Mouse (Mus musculus) c-Kit-positive CD71-negative TER-119-negative erythroid progenitor cells, embryonic 14.5 days (primary cell): Measurements from ENCODE around the gene Cxcr5.

Experiments
- DNase-seq: peaks from one replicate; pipeline ENCODE4 v3.0.0-alpha.2; 2013; ENCODE audit warnings: low read depth

Cxcr5 gene

DNA sequence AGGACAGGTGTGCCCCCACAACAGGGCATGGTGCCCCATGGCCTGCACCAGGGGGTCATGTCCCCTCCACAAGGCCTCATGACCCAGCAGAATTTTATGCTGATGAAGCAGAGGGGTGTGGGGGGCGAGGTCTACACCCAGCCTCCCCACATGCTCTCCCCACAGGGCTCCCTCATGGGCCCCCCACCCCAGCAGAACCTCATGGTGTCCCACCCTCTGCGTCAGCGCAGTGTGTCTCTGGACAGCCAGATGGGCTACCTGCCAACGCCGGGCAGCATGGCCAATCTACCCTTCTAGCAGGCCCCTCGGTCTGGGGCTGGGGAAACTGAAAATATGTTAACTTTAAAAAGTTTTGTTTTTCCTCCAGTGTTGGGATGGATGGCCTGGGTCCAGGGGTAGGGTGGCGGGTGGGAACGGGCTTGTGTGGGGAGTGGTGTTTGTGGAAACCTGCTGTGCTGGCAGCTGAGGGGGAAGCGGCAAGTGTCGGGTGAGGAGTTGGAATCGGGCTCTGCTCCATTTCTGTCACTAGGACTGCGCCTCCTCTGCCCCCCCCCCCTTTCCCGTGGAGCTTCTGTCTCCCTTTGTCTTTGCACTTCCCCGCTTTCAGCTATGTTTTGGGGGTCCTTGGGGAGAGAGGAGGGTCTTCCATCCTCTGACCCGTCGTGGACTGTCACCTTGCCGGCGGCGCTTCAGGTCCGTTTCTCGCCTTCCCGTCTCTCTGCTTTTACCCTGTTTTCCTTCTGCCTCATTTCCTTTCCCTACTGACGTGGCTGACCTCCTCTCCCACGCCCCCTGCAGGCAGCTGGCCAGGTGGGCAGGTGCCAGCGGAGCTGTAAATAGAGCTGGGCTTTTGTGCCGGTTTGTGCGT lies 52.0 kb downstream of the Cxcr5 start:
- DNase-seq = peak; percentile 80

DNA sequence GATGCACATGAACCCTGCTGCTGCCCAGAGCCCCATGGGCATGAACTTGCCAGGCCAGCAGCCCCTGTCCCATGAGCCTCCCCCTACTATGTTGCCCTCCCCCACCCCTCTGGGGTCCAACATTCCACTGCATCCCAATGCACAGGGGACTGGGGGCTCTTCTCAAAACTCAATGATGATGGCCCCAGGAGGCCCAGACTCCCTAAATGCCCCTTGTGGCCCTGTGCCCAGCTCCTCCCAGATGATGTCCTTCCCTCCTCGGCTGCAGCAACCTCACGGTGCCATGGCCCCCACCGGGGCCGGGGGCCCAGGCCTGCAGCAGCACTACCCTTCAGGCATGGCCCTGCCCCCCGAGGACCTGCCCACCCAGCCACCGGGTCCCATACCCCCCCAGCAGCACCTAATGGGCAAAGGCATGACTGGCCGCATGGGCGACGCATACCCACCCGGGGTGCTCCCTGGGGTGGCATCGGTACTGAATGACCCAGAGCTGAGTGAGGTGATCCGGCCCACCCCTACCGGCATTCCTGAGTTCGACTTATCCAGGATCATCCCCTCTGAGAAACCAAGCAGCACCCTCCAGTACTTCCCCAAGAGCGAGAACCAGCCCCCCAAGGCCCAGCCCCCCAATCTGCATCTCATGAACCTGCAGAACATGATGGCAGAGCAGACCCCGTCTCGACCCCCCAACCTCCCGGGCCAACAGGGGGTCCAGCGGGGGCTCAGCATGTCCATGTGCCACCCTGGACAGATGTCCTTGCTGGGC lies 52.8 kb downstream of the Cxcr5 start:
- no peak for DNase-seq

DNA sequence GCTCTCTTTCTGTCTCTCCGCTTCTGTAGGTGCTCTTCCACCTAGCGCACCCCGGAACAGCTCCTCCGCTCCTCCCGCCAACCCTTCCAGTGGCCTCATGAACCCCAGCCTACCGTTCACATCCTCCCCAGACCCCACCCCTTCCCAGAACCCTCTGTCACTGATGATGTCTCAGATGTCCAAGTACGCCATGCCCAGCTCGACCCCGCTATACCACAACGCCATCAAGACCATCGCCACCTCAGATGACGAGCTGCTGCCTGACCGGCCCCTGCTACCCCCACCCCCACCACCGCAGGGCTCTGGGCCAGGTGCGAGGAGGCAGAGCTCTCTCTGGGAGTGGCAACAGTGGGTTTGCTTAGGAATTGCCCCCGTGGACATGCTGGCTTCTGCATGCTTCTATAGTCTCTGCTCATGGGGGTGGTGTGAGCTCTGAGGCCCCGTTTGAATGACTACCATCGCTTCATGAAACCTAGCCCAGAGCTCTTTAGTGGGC lies 53.5 kb downstream of the Cxcr5 start:
- no peak for DNase-seq

DNA sequence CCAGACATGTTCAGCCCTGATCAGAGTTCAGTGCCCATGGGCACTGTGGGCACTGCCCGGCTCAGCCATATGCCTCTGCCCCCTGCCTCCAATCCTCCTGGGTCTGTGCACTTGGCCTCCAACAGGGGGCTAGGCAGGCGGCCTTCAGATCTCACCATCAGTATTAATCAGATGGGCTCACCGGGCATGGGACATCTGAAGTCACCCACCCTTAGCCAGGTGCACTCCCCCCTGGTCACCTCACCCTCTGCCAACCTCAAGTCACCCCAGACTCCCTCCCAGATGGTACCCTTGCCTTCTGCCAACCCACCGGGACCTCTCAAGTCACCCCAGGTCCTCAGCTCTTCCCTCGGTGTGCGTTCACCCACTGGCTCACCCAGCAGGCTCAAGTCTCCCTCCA lies 54.3 kb downstream of the Cxcr5 start:
- no peak for DNase-seq

DNA sequence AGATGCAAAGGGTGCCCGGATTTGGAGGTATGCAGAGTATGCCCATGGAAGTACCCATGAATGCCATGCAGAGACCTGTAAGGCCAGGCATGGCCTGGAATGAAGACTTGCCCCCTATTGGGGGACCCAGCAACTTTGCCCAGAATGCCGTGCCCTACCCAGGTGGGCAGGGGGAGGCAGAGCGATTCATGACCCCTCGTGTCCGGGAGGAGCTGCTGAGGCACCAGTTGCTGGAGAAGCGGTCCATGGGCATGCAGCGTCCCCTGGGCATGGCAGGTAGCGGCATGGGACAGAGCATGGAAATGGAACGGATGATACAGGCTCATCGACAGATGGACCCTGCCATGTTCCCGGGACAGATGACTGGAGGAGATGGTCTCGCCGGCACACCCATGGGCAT lies 55.1 kb downstream of the Cxcr5 start:
- no peak for DNase-seq

DNA sequence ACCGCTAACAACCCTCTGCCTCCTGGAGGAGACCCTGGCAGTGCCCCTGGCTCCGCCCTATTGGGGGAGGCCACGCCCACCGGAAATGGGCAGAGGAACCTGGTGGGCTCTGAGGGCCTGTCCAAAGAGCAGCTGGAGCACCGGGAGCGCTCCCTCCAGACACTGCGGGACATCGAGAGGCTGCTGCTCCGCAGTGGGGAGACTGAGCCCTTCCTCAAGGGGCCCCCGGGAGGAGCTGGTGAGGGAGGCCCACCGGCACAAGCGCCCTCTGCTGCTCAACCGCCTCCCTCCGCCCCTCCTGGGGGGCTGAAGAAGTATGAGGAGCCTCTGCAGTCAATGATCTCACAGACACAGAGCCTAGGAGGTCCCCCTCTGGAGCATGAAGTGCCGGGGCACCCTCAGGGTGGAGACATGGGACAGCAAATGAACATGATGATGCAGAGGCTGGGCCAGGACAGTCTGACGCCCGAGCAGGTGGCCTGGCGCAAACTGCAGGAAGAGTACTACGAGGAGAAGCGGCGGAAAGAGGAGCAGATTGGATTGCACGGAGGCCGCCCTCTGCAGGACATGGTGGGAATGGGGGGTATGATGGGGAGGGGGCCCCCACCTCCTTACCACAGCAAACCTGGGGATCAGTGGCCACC lies 55.7 kb downstream of the Cxcr5 start:
- DNase-seq = no peak

DNA sequence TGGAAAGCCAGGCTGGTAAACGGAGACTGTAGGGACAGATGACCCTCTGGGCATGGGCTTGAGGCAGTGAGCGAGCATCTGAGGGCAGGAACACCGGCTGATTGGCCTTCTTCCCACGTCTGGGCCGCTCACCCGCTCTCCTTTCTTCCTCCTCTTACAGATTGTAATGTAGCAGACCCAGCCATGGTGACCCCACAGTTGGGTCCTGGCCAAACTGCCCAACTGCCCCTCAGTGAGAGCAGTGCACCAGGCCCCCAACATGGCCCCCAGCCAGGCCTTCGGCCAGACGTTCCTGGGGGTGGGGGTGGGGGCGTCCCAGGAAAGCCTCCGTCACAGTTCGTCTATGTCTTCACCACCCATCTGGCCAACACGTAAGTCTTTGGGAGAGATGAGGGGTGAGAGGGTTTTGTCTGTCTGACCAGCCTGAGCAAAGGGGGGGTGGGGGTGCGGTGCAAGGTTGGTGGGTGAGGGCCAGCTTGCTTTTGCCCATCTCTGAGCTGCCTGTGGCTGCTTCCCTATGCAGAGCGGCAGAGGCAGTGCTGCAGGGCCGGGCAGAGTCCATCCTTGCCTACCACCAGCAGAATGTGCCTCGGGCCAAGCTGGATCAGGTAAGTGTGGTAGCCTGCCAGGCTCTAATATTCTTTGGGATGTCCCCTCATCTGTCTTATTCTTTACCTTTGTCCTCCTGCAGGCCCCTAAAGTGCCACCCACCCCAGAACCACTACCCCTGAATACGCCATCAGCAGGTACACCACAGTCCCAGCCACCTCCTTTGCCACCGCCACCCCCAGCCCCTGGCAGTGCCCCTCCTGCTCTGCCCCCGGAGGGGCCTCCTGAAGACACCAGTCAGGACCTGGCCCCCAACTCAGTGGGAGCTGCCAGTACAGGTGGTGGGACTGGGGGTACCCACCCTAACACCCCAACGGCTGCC lies 56.5 kb downstream of the Cxcr5 start:
- DNase-seq = no peak

DNA sequence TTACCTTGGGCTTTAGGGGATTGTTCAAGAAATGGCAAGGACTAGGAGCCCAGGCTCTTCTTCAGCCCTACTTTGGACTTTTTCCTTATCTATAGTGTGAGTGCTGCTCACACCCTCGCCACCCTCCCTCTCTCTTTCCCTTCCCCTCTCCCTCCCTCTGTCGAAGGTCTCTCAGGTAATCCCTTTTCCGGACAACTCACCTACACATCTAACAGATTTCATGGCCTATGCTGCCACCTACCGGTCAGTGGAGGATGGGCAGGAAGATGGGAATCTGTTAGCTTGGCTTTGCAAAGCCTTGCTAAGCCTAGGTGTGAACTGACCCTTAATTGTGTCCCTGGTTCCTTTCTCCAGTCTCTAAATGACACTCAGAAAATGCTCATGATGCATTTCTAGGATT lies 59.7 kb downstream of the Cxcr5 start:
- DNase-seq = no peak

DNA sequence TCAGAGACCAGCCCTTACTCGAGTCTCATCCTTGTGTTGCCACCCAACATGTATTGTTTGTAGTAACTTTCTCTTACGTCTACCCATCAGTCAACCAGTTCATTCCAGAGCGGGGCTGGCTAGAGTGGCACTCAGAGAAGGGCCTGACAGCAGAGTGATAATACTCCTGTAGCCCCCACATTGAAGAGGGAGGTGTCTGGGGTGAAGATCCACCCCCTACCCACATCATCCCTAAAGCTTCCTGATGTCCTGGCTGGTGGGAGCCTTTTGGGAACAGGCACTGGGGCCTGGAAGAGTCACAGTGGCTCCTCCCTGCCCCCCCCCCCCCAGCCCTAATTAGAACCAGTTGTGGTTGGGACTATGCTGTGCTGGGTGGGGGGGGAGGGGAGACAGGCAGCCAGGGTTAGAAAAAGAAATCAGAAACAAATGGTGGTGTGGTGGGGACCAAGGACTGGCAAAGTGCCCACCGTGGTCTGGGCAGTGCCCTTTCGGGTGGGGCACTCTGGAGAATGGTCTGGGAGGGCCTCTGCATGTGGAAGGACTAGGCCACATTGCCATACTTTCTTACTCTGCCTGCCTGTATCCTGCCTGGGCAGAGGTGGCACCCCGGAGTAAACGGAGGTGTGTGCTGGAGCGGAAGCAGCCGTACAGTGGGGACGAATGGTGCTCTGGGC lies 60.3 kb downstream of the Cxcr5 start:
- DNase-seq = no peak

DNA sequence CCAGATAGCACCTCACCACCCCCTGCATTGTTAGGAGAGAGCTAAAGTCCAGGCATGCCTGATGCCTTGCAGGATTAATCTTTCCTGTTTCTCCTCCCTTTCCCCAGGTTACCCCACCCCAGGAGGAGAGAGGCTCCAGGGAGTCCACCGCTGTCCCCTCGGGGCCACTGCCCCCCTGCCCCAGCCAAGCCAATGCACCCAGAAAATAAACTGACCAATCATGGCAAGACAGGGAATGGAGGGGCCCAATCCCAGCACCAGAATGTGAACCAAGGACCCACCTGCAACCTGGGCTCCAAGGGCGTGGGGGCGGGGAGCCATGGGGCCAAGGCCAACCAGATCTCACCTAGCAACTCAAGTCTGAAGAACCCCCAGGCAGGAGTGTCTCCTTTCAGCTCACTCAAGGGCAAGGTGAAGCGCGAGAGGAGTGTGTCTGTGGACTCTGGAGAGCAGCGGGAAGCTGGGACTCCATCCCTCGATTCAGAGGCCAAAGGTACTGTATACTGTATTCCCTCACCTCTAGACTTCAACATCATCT lies 61.0 kb downstream of the Cxcr5 start:
- DNase-seq = no peak

DNA sequence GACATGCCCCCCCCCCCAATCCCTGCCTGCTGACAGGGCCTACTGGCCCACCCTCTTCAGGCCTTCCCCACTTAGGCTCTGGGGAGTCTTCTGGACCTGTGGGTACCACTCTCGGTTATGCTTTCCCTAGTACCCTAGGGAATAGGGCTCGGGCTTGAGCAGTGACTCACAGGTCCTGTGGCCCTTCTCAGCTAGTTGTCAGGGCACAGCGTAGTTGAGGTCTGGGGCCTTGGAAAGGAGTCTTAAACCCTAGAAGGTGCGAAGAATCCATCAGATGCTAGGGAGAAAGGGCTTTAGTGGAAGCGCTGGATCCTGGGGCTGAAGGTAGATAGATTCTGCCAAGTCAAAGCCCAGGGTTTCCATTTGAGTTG lies 61.5 kb downstream of the Cxcr5 start:
- no peak for DNase-seq

DNA sequence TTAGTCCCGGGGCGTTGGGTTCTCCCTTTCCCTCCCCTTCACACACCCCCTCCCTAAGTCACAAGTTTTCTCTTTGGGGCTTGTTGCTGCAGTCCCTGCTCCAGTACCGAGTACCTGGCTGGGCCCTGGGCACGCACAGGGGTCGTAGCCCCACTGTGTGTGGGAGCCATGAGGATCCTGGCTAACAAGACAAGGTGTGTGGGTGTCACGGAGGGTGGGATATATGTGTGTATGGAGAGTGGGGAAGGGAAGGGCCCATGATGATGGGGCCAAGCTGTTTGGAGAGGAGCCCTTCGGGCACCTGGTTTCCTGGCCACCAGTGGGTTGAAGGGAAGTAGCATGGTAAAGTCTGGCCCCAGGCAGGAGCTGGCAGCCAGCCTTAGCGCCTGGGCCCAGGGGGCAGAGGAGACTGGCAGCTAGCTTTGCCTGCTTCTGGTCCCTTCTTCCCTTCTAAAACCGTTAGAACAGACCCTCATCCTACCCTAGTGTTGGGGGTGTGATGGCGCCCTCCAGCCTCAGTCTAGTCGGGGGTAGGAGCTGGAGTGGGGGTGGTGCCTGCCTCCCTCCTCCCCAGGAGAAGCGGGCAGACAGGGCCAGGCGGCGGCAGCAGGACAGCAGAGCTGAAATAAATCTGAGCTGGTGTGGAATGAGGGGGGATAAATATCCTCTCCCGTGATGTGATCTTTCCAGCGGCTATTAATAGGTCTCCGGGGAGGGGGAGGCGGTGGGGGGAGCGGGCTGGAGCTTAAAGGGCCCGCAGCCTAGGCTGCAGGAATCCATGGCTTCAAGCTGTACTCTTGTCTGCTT lies 62.1 kb downstream of the Cxcr5 start:
- no peak for DNase-seq

DNA sequence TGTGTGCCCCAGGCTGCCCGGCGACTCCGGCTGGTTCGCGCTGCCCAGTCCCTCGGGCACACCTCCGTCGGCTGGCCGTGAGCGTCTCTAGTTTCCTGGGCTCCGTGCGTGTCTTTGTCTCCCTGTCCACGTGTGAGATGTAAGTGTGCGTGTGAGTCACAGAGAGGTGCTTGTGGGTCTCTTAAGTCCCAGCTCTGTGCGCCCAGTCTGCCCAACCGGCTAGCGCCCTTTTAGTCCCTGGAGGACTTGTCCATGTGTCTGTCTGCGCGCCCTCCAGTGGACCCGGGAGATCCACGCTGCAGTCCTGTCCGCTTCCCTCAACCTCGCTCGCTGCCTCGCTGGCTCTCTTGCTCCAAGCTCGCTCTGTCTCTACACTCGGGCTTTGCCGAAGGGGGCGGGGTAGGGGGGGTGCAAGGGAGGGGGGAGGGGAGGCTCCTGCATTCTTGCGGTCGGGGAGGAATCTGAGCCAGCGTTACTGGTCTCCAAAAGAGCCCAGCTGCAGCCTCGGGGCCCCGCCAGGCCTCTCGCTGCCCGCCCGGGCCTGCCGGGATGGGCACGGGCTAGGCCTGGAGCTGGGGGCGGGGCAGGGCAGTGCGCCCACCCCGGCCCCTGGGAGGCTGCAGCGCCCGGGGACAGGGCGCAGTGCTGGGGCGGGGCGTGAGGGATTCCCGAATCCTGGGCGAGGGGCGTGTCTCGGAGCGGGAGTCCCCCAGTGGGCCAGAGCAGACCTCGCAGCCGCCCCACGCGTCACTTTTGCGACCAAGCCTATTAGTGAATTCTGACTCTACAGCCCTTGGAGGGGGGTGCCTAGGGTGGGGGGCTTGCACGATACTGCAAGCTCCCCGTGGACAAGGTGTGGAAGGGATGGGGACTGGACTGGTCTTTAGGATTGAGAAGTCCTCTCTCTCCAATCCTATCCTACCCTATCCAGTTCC lies 63.0 kb downstream of the Cxcr5 start:
- no peak for DNase-seq

DNA sequence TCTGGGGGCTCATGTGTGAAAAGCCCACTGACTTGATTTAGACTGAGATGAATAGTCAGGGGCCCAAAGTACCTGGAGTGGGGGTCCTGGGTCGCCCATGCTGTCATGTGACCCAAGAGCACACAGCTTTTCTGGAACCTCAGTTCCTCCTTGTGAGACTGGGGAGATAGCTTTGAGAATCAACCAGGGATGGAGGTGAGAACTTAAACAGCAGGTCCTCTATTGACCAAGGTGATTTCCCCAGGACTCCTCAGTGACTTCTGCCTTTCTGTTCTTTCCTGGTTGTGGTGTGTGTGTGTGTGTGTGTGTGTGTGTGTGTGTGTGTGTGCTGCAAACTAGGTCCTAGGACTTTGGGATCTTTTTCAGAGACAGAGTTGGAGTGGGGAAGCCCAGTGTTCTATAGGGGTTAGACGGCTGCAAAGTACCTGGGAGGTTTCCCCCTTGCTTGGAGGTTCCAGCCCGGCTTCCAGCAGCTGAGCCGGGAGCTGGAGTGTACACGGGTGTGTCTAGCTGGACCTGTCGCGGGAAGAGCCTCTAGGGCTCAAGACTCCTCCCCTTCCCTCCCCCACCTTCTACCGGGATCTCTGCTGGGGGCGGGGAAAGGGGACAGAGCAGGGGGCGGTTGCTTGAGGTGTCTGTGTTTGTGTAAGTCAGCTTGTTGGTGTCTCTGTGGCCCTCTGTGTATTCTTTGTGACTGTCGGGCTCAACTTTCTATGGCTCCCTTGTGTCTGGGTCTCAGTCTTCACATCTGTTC lies 63.9 kb downstream of the Cxcr5 start:
- DNase-seq = no peak

DNA sequence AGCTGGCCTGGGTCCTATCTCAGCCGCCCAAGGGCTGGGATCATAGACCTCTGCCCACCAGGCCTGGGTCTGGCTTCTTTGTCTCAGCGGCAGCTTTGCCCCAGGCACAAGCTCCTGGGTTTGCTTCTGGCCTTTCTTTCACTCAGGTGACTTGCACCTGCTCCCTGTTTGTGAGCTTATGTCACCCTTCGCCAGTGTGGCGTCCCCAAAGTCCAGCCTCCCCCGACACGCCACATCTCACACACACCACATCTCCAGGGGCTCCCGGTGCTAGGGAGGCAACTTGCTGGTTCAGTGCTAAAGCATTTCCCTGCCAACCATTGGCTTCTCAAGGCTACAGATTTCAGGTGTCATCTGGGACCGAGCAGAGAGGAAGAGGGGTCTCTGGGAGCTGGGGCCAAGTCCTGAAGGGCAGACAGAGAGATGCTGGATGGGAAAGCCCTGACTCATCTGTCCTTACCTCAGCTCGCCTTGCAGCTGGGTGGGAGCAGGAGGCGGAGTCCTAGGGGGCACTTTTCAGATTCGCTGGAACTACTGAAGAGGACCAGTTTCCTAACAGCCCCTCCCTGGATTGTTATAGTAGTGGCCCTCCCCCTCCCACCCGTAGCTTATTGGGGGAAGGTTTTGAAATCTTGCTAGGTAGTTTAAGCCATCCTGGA lies 64.7 kb downstream of the Cxcr5 start:
- DNase-seq = no peak

DNA sequence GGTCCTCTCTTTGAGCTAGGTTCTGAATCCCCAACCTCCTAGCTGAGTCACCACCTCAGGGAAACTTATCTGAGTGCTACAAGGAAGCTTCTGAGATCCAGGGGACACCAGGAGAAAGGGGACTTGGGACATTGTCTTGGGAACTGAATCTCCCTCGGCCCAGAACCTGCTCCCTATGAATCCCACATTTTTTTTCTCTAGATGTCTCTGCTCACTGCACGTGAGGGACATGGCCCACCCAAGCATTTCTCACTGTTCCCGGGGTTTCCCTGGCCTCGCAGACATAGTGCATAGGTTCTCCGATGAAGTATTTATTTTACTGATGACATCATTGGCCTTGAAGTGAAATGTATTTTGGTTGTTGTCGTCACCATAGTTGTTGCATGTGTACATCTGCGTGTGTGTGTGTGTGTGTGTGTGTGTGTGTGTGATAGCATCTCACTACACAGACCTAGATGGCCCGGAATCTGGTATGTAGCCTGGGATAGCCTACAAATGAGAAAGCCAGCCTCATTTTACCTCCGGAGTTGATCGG lies 65.8 kb downstream of the Cxcr5 start:
- DNase-seq = no peak
